Mouse (Mus musculus) liver, embryonic 13.5 days (tissue): ENCODE measurements around the gene Zfp287. TPM values are rescaled to one million over a fixed set of nuclear protein-coding genes. Genes with fewer than 3 reads are reported as not detected.
"Not testable (repeated sequence)": the region's sequence is repeated elsewhere in the genome, so short reads cannot be mapped to it uniquely, and the experiment has no call there.

ENCODE experiments used
- ATAC-seq: fragments of 200-750 bp; cut with Nextera tagmentation; 2 replicates; pipeline ENCODE4 v1.8.0; 2017; ENCODE audit warnings: low read depth, mild to moderate bottlenecking, moderate number of reproducible peaks, moderate library complexity
- DNase-seq: peaks from one replicate; pipeline ENCODE4 v3.0.0; 2022
- H3K27ac ChIP-seq: fragments of 300-500 bp; sonication (generic); 2 replicates; pipeline ENCODE4 v1.5.1; 2015; ENCODE audit warnings: moderate library complexity, mild to moderate bottlenecking, inconsistent platforms
- H3K27me3 ChIP-seq: fragments of 300-500 bp; sonication (generic); 2 replicates; pipeline ENCODE4 v1.6.1; 2015; ENCODE audit warnings: mild to moderate bottlenecking, inconsistent platforms
- H3K36me3 ChIP-seq: fragments of 300-500 bp; sonication (generic); 2 replicates; pipeline ENCODE4 v1.6.1; 2015; ENCODE audit warnings: mild to moderate bottlenecking, inconsistent platforms
- H3K4me1 ChIP-seq: fragments of 300-500 bp; sonication (generic); replicated peaks from 2 replicates; pipeline ENCODE4 v1.6.1; 2015; ENCODE audit warnings: inconsistent platforms
- H3K4me2 ChIP-seq: fragments of 300-500 bp; sonication (generic); 2 replicates; pipeline ENCODE4 v1.6.1; 2015; ENCODE audit warnings: inconsistent platforms, mild to moderate bottlenecking, moderate library complexity
- H3K4me3 ChIP-seq: fragments of 300-500 bp; sonication (generic); replicated peaks from 2 replicates; pipeline ENCODE4 v1.5.1; 2015; ENCODE audit warnings: mild to moderate bottlenecking, inconsistent platforms
- H3K9ac ChIP-seq: fragments of 300-500 bp; sonication (generic); 2 replicates; pipeline ENCODE4 v1.6.1; 2015; ENCODE audit warnings: mild to moderate bottlenecking, inconsistent platforms
- H3K9me3 ChIP-seq: fragments of 300-500 bp; sonication (generic); replicated peaks from 2 replicates; pipeline ENCODE4 v1.6.1; 2016; ENCODE audit warnings: inconsistent platforms
- WGBS: fragments of 180-500 bp; shearing (Covaris S2); methylation state at CpG from one replicate; pipeline ENCODE4 v1.1.7; 2015; ENCODE audit not compliant: insufficient replicate concordance; 5-methylcytosine and 5-hydroxymethylcytosine counted together
- polyA plus RNA-seq: library from polyadenylated mRNA; unstranded; fragments of >200 nt; fragmentation: Nextera tagmentation; extraction: Ambion mirVana; gene quantifications from 2 replicates; pipeline ENCODE4 v1.2.1, GENCODE M21; 2015

Gene Zfp287
- polyA plus RNA-seq: 0.47 and 0.57 TPM in 2 replicates

DNA sequence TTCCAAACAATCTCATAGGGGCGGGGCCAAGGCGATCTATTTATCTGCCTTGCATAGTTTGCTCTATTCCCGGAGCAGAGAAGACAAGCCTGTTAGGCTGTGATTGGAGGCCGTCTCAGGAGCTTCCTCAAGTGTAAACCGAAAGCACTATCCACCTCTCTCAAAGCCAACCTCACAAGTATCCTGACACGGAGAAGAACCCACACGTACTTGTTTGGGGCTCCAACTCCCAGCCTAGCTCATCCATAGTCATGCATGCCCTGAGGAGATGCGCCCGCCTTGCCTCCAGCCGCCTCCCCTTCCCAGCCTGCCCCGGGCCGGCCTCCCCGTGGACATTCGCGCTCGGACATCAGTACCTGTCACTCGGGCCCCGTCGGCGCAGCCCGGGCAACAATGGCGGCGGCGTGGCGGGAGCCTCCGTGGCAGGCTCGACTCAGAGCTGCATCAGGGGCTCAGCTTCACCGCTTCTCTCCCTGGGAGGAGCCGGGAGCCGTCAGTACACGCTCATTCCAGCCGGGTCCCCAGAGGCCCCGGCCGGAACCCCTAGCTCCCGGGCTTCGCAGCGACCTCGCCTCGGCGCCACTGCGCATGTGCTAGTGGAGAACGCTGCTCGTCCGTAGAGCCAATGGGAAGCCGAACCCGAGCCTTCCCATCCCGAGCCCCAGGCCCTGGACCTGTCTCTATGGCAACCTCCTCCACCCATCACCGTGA, at the start of gene Zfp287:
Zfp287 (minus strand) TSS at position 595 of the 711 bp plus-strand sequence.
- H3K9me3 ChIP-seq: no peaks in the 10 kb centered on the region
- DNase-seq (peak; percentile 13), ATAC-seq (peak; percentile 45)
- H3K27me3 ChIP-seq: peaks cover 35% of the 10 kb centered on the region
- peak within 1 kb of the TSS; percentile 56 for H3K9ac ChIP-seq
- peaks cover 9% of the 10 kb centered on the region for H3K4me1 ChIP-seq
- 1% methylated on average over 48 of the region's 48 CpGs for WGBS
- H3K27ac ChIP-seq: no peak within 1 kb of the TSS
- no peaks in the 10 kb centered on the region for H3K36me3 ChIP-seq
- peak within 1 kb of the TSS; percentile 75 for H3K4me2 ChIP-seq
- H3K4me3 ChIP-seq: peak within 1 kb of the TSS; percentile 58

GRCm38 (mm10) chr11:62776510-62776909, 44.8 kb upstream of the Zfp287 start:
- H3K27me3 ChIP-seq: no peaks in the 10 kb centered on the region
- 74% methylated on average over 7 of the region's 7 CpGs for WGBS
- H3K4me2 ChIP-seq: no peak overlapping the region
- peaks cover 21% of the 10 kb centered on the region for H3K36me3 ChIP-seq
- no peak overlapping the region for H3K9ac ChIP-seq
- ATAC-seq: no peak
- H3K4me1 ChIP-seq: no peaks in the 10 kb centered on the region
- no peak overlapping the region for H3K27ac ChIP-seq
- no peak for DNase-seq
- no peak overlapping the region for H3K4me3 ChIP-seq
- peaks cover 11% of the 10 kb centered on the region; the same call in 1 of the 2 replicates for H3K9me3 ChIP-seq

GRCm38 (mm10) chr11:62760755-62761457, 29.2 kb upstream of the Zfp287 start:
- no peak overlapping the region for H3K9ac ChIP-seq
- WGBS: 52% methylated on average over 9 of the region's 9 CpGs
- no peak for ATAC-seq
- no peak overlapping the region for H3K4me3 ChIP-seq
- no peak for DNase-seq
- no peaks in the 10 kb centered on the region for H3K36me3 ChIP-seq
- H3K27ac ChIP-seq: no peak overlapping the region
- no peak overlapping the region for H3K4me2 ChIP-seq
- H3K4me1 ChIP-seq: 0 out of 2 replicates have a peak, but pooled peaks cover 7% of the 10 kb centered on the region
- peaks cover 25% of the 10 kb centered on the region for H3K27me3 ChIP-seq
- no peaks in the 10 kb centered on the region for H3K9me3 ChIP-seq

GRCm38 (mm10) chr11:62758491-62758890, 26.8 kb upstream of the Zfp287 start:
- DNase-seq: no peak
- no peak overlapping the region for H3K9ac ChIP-seq

GRCm38 (mm10) chr11:62757906-62758305, 26.2 kb upstream of the Zfp287 start:
- Histone ChIP-seq H3K4me1 (0 out of 2 replicates have a peak, but pooled peaks cover 7% of the 10 kb centered on the region), H3K9me3 (no peaks in the 10 kb centered on the region), H3K36me3 (no peaks in the 10 kb centered on the region), H3K27ac (no peak overlapping the region), H3K27me3 (peaks cover 31% of the 10 kb centered on the region), H3K4me2 (no peak overlapping the region), H3K9ac (no peak overlapping the region), H3K4me3 (no peak overlapping the region)
- ATAC-seq (no peak), DNase-seq (no peak)
- WGBS: 70% methylated on average over 6 of the region's 6 CpGs

More at GRCm38 (mm10) chr11:62758491-62758890, 26.8 kb upstream of the Zfp287 start:
- Histone ChIP-seq H3K4me3 (no peak overlapping the region), H3K27me3 (peaks cover 30% of the 10 kb centered on the region), H3K27ac (no peak overlapping the region), H3K36me3 (no peaks in the 10 kb centered on the region), H3K9me3 (no peaks in the 10 kb centered on the region), H3K4me1 (0 out of 2 replicates have a peak, but pooled peaks cover 7% of the 10 kb centered on the region), H3K4me2 (no peak overlapping the region)
- WGBS: 82% methylated on average over 11 of the region's 11 CpGs
- no peak for ATAC-seq

DNA sequence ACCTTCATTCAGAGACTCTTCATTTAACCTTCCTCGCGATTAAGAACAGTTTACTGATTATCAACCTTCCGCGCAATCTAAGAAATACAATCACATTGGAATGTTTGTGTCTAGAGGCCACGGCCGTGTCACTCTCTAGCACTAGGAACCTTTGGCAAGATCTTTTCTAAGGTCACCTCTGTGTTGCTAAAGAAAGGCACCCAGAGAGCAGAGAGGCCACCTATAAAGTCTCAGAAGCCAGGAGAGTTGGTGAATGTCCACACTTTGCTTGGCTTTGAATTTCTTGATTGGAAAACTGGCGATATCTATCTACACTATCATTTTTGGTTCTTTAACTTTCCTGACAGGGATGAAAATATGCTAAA, 25.4 kb upstream of the Zfp287 start:
- H3K27me3 ChIP-seq: peaks cover 37% of the 10 kb centered on the region
- no peak overlapping the region for H3K27ac ChIP-seq
- no peak overlapping the region for H3K9ac ChIP-seq
- 0 out of 2 replicates have a peak, but pooled peaks cover 7% of the 10 kb centered on the region for H3K4me1 ChIP-seq
- H3K4me3 ChIP-seq: no peak overlapping the region
- ATAC-seq (peak; percentile 8; the same call in 1 of the 2 replicates), DNase-seq (no peak)
- no peaks in the 10 kb centered on the region for H3K9me3 ChIP-seq
- H3K36me3 ChIP-seq: no peaks in the 10 kb centered on the region
- WGBS: 4% methylated on average over 7 of the region's 7 CpGs
- peak overlapping the region; percentile 40 for H3K4me2 ChIP-seq

- no peaks in the 10 kb centered on the region for H3K9me3 ChIP-seq
- H3K27ac ChIP-seq: no peak overlapping the region
- H3K4me1 ChIP-seq: 0 out of 2 replicates have a peak, but pooled peaks cover 7% of the 10 kb centered on the region
- H3K36me3 ChIP-seq: no peaks in the 10 kb centered on the region
- peaks cover 37% of the 10 kb centered on the region for H3K27me3 ChIP-seq
- H3K4me3 ChIP-seq: peak overlapping the region; percentile 14; the same call in 1 of the 2 replicates
- ATAC-seq: peak; percentile 99
- peak overlapping the region; percentile 40 for H3K4me2 ChIP-seq
- 6% methylated on average over 36 of the region's 36 CpGs for WGBS
- H3K9ac ChIP-seq: no peak overlapping the region
- DNase-seq: peak; percentile 69
These were observed 24.9 kb upstream of the Zfp287 start for GRCm38 (mm10) chr11:62756456-62757142.

DNA sequence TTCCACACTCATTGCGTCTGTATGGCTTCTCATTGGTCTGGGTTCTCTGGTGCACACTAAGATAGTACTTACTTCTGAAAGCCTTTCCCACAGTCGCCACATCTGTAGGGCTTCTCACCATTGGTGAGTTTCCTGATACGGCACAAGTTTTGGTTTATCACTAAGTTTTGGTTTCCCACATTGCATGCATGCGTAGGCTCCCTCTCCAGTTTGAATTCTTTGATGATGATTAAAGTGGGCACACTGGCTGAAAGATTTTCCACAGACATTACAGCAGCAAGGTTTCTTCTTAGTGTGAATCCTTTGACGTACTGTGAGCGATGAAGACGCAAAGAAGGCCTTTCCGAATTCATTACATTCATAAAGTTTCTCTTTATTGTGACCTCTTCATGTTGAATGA, 21.1 kb upstream of the Zfp287 start, which contains the start of gene Gm10428:
Gm10428 (plus strand) TSS at position 321 of the 400 bp plus-strand sequence.
- peaks cover 47% of the 10 kb centered on the region for H3K27me3 ChIP-seq
- DNase-seq: no peak
- H3K27ac ChIP-seq: no peak within 1 kb of the TSS
- H3K4me1 ChIP-seq: 0 out of 2 replicates have a peak, but pooled peaks cover 7% of the 10 kb centered on the region
- no peak within 1 kb of the TSS for H3K9ac ChIP-seq
- H3K36me3 ChIP-seq: no peaks in the 10 kb centered on the region
- ATAC-seq: no peak
- H3K9me3 ChIP-seq: no peaks in the 10 kb centered on the region
- no peak within 1 kb of the TSS for H3K4me3 ChIP-seq
- no peak within 1 kb of the TSS for H3K4me2 ChIP-seq
- 69% methylated on average over 8 of the region's 8 CpGs for WGBS

DNA sequence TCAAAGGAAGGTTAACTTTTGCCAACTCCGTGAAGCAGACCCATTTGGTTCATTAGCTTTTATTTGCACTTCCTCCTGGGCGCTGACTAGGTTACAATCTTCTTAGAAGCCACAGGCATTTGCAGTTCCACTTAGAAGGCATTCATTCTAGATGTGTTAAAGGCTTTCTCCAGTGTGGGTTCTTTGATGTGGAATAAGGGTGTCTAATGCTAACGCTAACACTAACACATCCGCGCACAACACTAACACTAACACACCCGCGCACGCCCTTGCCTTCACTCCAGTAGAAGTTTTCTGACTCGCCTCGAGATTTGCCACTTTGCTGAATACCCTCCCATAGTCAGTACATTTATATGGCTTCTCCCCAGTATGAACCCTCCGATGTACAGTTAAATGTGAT, 20.5 kb upstream of the Zfp287 start:
- no peaks in the 10 kb centered on the region for H3K9me3 ChIP-seq
- H3K36me3 ChIP-seq: no peaks in the 10 kb centered on the region
- no peak overlapping the region for H3K4me3 ChIP-seq
- H3K27ac ChIP-seq: no peak overlapping the region
- H3K9ac ChIP-seq: no peak overlapping the region
- ATAC-seq (no peak), DNase-seq (no peak)
- 65% methylated on average over 11 of the region's 11 CpGs for WGBS
- peaks cover 46% of the 10 kb centered on the region for H3K27me3 ChIP-seq
- 0 out of 2 replicates have a peak, but pooled peaks cover 5% of the 10 kb centered on the region for H3K4me1 ChIP-seq
- no peak overlapping the region for H3K4me2 ChIP-seq

DNA sequence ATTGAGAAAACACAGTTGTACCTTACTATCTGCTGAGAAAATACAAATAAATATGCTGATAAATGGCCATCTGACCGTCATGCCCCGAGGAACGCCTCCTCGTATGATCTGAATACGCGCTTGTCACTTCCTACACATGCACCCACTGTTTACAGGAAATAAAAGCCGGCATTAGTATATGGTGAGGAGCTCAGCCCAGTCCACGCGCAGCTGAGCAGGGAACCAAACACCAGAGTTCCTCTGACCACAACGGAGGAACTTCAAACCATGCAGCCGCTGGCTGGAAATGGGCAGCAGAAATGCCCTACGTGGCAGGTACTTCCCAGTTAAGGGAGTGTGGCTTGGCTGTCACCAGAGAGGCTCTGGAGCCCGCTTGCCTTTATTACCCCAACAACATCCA, 17.7 kb upstream of the Zfp287 start:
- ATAC-seq, H3K4me1 ChIP-seq, H3K27ac ChIP-seq, H3K9ac ChIP-seq, H3K4me2 ChIP-seq, H3K9me3 ChIP-seq, H3K36me3 ChIP-seq, DNase-seq, H3K4me3 ChIP-seq: not testable (repeated sequence)
- WGBS: 49% methylated on average over 13 of the region's 13 CpGs
- peaks cover 49% of the 10 kb centered on the region for H3K27me3 ChIP-seq

DNA sequence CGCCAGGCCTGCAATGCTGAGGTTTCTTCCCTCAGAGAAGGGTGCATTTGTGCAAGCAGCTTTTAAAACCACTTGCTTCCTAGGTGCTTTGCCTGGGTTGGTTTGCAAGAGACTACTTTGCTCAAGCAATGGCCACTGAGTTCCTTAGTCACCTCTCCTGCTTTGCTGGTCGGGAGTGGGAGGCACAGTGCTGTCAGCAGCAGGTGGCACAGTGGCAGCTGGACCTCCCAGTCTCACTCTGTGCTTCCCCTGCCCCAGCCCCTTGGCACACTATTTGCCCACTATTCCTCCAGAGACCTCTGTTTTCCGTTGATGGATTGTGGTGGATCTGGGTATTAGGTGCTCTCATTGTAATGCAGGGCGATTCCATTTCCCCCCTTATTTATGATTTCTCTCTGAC, 16.4 kb upstream of the Zfp287 start:
- Histone ChIP-seq H3K4me2 (no peak overlapping the region), H3K27ac (no peak overlapping the region), H3K27me3 (peaks cover 49% of the 10 kb centered on the region), H3K4me3 (no peak overlapping the region), H3K9me3 (no peaks in the 10 kb centered on the region), H3K9ac (no peak overlapping the region), H3K36me3 (no peaks in the 10 kb centered on the region), H3K4me1 (0 out of 2 replicates have a peak, but pooled peaks cover 2% of the 10 kb centered on the region)
- 69% methylated on average over 4 of the region's 4 CpGs for WGBS
- no peak for DNase-seq
- no peak for ATAC-seq
